Comparison of ENCODE assay signal across 8 mouse cellular contexts in genomic region chr3:98085812-98086268, GRCm38 (mm10).
DNase-seq lines count a peak whose midpoint lies in the region; ATAC-seq lines count a peak whose summit lies in the region.

No protein-coding gene starts in this region.

- H3K9ac ChIP-seq in kidney, embryonic 16.5 days (replicated peaks; ENCODE audit: low read length) = no peak overlapping the region
- no peak overlapping the region for H3K9ac ChIP-seq in embryonic facial prominence, embryonic 14.5 days (ENCODE audit: low read depth, low read length)

- H3K4me3 ChIP-seq in kidney, embryonic 16.5 days (ENCODE audit: low read length) = no peak overlapping the region
- H3K4me3 ChIP-seq in embryonic facial prominence, embryonic 14.5 days (ENCODE audit: low read depth, low read length) = no peak overlapping the region

- peaks cover 32% of the 10 kb centered on the region for H3K36me3 ChIP-seq in kidney, embryonic 16.5 days (ENCODE audit: insufficient read depth, low read length)
- peaks cover 33% of the 10 kb centered on the region for H3K36me3 ChIP-seq in embryonic facial prominence, embryonic 14.5 days (ENCODE audit: control insufficient read depth, insufficient read depth, low read length)

- H3K9me3 ChIP-seq in kidney, embryonic 16.5 days (ENCODE audit: low read length) = no peaks in the 10 kb centered on the region
- no peaks in the 10 kb centered on the region for H3K9me3 ChIP-seq in embryonic facial prominence, embryonic 14.5 days (ENCODE audit: control insufficient read depth, low read length)

- H3K27me3 ChIP-seq in kidney, embryonic 16.5 days (ENCODE audit: insufficient read depth, low read length) = no peaks in the 10 kb centered on the region
- H3K27me3 ChIP-seq in embryonic facial prominence, embryonic 14.5 days (replicated peaks; ENCODE audit: control insufficient read depth, insufficient read depth, low read length) = no peaks in the 10 kb centered on the region

- peak overlapping the region; percentile 87 for H3K27ac ChIP-seq in kidney, embryonic 16.5 days (ENCODE audit: low read length)
- H3K27ac ChIP-seq in embryonic facial prominence, embryonic 14.5 days (replicated peaks; ENCODE audit: low read depth, low read length) = peak overlapping the region; percentile 75

- ATAC-seq in kidney, embryonic 16.5 days (ENCODE audit: low FRiP score, low TSS enrichment) = peak; percentile 61
- ATAC-seq in embryonic facial prominence, embryonic 14.5 days (ENCODE audit: low read depth) = peak; percentile 39

- no peak for DNase-seq in kidney, adult 9 months
- DNase-seq in MEL-GATA-1-ER (ENCODE audit: extremely low read depth, low read depth) = peak; percentile 84
- peak; percentile 88 for DNase-seq in embryonic facial prominence, embryonic 14.5 days (ENCODE audit: low spot score)
- peak; percentile 6 for DNase-seq in induced T-regulatory cell, adult 2 months (ENCODE audit: low read depth)
- peak; percentile 23 to 37 for DNase-seq in spleen, postnatal 14 days (ENCODE audit: low spot score in 2 of 2)
- no peak for DNase-seq in right cerebral cortex, postnatal 36 days (ENCODE audit: low spot score in 2 of 2)
- no peak for DNase-seq in layer of hippocampus, postnatal 25 days (ENCODE audit: extremely low spot score in 1 of 2, low spot score in 1 of 2)

- WGBS in kidney, embryonic 16.5 days = 31% methylated on average over 5 of the region's 5 CpGs
- WGBS in embryonic facial prominence, embryonic 14.5 days = 16% methylated on average over 5 of the region's 5 CpGs

- no peak overlapping the region for H3K4me2 ChIP-seq in kidney, embryonic 16.5 days (replicated peaks; ENCODE audit: low read depth, low read length)
- peak overlapping the region; percentile 5; the same call in 1 of the 2 replicates for H3K4me2 ChIP-seq in embryonic facial prominence, embryonic 14.5 days (ENCODE audit: low read depth, low read length)

- H3K4me1 ChIP-seq in kidney, embryonic 16.5 days (ENCODE audit: insufficient read depth, low read length) = peaks cover 50% of the 10 kb centered on the region
- peaks cover 55% of the 10 kb centered on the region for H3K4me1 ChIP-seq in embryonic facial prominence, embryonic 14.5 days (ENCODE audit: control insufficient read depth, insufficient read depth, low read length)

Comparison
In these comparisons a context has a peak if more than half of its experiments do, and no peak if none do; other contexts are left out.
1. DNase-seq: peak in MEL-GATA-1-ER (single experiment), embryonic facial prominence, embryonic 14.5 days (single experiment), induced T-regulatory cell, adult 2 months (single experiment) and spleen, postnatal 14 days (2 of 2); none in kidney, adult 9 months (single experiment), right cerebral cortex, postnatal 36 days (0 of 2) and layer of hippocampus, postnatal 25 days (0 of 2).